Mouse (Mus musculus) C2C12 (cell line): ENCODE measurements around the gene Ncam2. TPM values are rescaled to one million over a fixed set of nuclear protein-coding genes. Genes with fewer than 3 reads are reported as not detected.

ENCODE experiments used
- H3K27me3 ChIP-seq: one replicate; pipeline ENCODE4 v1.6.1; 2011; ENCODE audit not compliant: control insufficient read depth, insufficient read depth, insufficient read length
- H3K36me3 ChIP-seq: one replicate; pipeline ENCODE4 v1.6.1; 2011; ENCODE audit not compliant: control insufficient read depth, insufficient read depth
- H3K4me3 ChIP-seq: one replicate; pipeline ENCODE4 v1.5.1; 2011; ENCODE audit warnings: mild to moderate bottlenecking, control low read depth; ENCODE audit not compliant: poor library complexity, insufficient read depth, severe bottlenecking
- H3K79me2 ChIP-seq: one replicate; pipeline ENCODE4 v1.6.1; 2011; ENCODE audit not compliant: control insufficient read depth, insufficient read depth
- H3K79me3 ChIP-seq: one replicate; pipeline ENCODE4 v1.6.1; 2011; ENCODE audit warnings: low read depth, control low read depth
- H3ac ChIP-seq: one replicate; pipeline ENCODE3; 2011; ENCODE audit warnings: low read depth; ENCODE audit not compliant: control insufficient read depth, insufficient read length
- CEBPB ChIP-seq: IDR thresholded peaks from one replicate; pipeline ENCODE4 v1.6.1; 2011; ENCODE audit warnings: low read depth, mild to moderate bottlenecking, control low read depth, moderate library complexity
- CTCF ChIP-seq: IDR thresholded peaks from one replicate; pipeline ENCODE4 v1.5.1; 2011; ENCODE audit not compliant: control insufficient read depth, insufficient read depth, insufficient read length
- FOSL1 ChIP-seq: IDR thresholded peaks from one replicate; pipeline ENCODE4 v1.8.0; 2011; ENCODE audit warnings: mild to moderate bottlenecking, low read length; ENCODE audit not compliant: poor library complexity, insufficient read depth, severe bottlenecking
- MAX ChIP-seq: IDR thresholded peaks from one replicate; pipeline ENCODE4 v1.6.1; 2011; ENCODE audit warnings: mild to moderate bottlenecking, control low read depth
- MYOD1 ChIP-seq: IDR thresholded peaks from one replicate; pipeline ENCODE4 v1.6.1; 2011; ENCODE audit warnings: low read depth; ENCODE audit not compliant: control insufficient read depth, insufficient read length
- MYOG ChIP-seq: IDR thresholded peaks from one replicate; pipeline ENCODE4 v1.6.1; 2011; ENCODE audit not compliant: control insufficient read depth, insufficient read length; ENCODE audit errors: extremely low read depth
- USF1 ChIP-seq: IDR thresholded peaks from one replicate; pipeline ENCODE4 v1.6.1; 2011; ENCODE audit warnings: low read depth, mild to moderate bottlenecking, control low read depth, moderate library complexity
- polyA plus RNA-seq: library from polyadenylated mRNA; unstranded; fragments of >200 nt; fragmentation: generic; extraction: Trizol; gene quantifications from one replicate; pipeline ENCODE4 v1.2.1, GENCODE M21; 2012; ENCODE audit warnings: missing spikeins

The Ncam2 gene
- polyA plus RNA-seq, 1 experiment, result not detected

DNA sequence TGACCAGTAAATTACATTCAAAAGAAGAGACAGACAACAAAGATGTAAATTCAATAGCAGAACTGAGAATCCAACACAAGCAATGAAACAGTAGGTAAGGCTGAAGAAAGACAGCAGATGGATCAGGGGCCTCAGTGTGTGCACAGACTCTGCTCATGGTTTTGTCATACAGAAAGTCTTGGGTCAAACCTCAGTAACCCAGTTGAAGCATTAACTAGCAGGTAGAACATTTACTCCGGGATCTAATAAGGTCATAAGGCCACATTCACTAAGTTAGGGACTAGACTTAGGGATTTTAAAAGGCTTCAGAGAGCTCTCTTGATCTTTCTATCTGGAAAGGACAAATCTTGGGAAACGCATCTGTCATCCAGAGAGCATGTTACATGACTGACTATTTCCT is 8.9 kb upstream of the Ncam2 start:
- Histone ChIP-seq H3ac (no peak overlapping the region), H3K79me2 (no peaks in the 10 kb centered on the region), H3K27me3 (no peaks in the 10 kb centered on the region), H3K4me3 (no peak overlapping the region), H3K36me3 (no peaks in the 10 kb centered on the region), H3K79me3 (no peaks in the 10 kb centered on the region)
- TF ChIP-seq MYOD1 (no peak), FOSL1 (no peak), CEBPB (no peak), CTCF (no peak), USF1 (no peak)

DNA sequence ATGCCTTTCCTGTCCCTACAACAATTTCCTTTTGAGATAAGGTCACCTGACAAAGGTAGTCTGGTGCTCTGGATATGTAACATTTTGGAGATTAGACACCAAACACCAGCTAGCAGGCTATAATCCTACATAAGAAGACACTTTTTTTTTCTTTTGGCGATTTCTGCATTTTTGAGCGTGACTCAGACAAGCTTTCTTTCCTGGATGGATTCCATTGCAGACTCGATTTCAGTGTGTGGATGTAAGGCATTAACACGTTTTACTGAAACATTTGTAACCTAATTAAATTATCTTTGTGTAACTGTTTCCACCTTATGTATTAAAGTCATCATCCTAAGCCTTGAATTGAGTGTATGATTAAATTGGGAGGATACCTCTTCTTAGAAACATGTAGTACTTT is 7.9 kb upstream of the Ncam2 start:
- TF ChIP-seq CTCF, result no peak
- no peak for TF ChIP-seq MYOD1
- no peak for TF ChIP-seq MAX
- no peak for TF ChIP-seq CEBPB
- no peak for TF ChIP-seq USF1
- TF ChIP-seq FOSL1, result no peak
- TF ChIP-seq MYOG, result no peak
- Histone ChIP-seq H3ac (no peak overlapping the region), H3K79me2 (no peaks in the 10 kb centered on the region), H3K27me3 (no peaks in the 10 kb centered on the region), H3K4me3 (no peak overlapping the region), H3K36me3 (no peaks in the 10 kb centered on the region), H3K79me3 (no peaks in the 10 kb centered on the region)

DNA sequence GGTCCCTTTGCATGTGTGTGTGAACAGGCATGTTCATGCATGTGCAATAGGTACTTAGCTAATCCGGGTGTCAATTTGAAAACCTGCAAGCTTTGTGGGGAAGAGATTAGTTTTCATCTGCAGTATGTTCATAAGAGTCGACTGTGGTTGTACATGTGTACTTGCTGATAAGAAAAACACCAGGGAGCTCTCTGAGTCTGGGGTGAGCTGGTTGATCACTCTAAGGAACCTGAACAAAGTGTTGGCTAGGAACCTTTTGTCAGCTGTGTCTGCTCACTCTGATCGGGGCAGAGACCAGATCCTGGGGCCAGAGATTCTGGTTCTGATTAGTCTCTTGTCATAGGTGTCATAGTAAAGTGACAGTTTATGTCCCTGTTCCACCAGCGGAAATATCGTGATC is 1.0 kb upstream of the Ncam2 start:
- no peak for TF ChIP-seq CEBPB
- no peak for TF ChIP-seq MYOD1
- no peak for TF ChIP-seq MYOG
- TF ChIP-seq MAX, result no peak
- TF ChIP-seq USF1, result no peak
- TF ChIP-seq FOSL1, result no peak
- no peak for TF ChIP-seq CTCF
- Histone ChIP-seq H3K4me3 (no peak overlapping the region), H3K27me3 (no peaks in the 10 kb centered on the region), H3K79me3 (no peaks in the 10 kb centered on the region), H3K36me3 (no peaks in the 10 kb centered on the region), H3K79me2 (no peaks in the 10 kb centered on the region), H3ac (no peak overlapping the region)

DNA sequence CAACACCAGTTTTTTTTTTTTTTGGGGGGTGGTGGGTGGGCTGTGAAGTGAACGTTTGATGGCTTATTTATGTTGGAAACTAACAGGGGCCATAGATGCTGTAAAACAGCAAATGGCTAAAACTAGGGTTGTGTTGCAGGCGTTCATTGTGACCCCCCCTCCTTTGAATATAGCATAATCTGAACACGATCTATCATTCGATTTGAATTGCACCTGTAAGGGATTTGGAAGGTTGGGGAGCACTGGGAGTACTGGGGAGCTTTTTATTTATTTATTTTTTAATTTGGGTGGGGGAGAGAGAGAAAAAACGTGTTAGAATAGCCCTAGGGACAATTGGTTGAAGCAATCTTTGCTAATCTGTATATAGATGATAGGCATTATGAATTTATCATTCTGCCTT is 974 bp downstream of the Ncam2 start:
- H3K79me2 ChIP-seq, result no peaks in the 10 kb centered on the region
- no peaks in the 10 kb centered on the region for H3K27me3 ChIP-seq
- H3ac ChIP-seq, result no peak overlapping the region
- H3K36me3 ChIP-seq, result no peaks in the 10 kb centered on the region
- no peak for TF ChIP-seq MYOG
- H3K4me3 ChIP-seq, result no peak overlapping the region
- H3K79me3 ChIP-seq, result no peaks in the 10 kb centered on the region

DNA sequence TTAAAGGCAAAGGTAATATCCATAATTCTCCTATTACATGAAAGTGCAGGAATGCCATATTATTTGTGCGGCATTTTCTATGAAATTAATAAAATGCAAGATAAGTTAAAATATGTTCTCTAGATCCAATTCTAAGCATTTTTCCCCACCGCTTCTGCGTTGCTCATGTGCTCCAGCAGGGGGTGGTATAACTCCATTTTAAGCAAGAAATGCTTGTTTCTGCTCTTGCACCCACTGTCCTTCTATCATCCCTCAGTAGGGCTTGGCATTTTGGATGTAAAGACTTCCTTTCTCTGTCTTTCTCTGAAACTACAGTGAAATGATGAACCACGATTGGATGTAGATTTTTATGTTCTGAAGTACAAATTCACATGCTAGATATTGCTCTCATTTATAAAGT is 1.5 kb downstream of the Ncam2 start:
- H3K79me2 ChIP-seq, result no peaks in the 10 kb centered on the region
- no peaks in the 10 kb centered on the region for H3K27me3 ChIP-seq
- TF ChIP-seq MYOG, result no peak
- TF ChIP-seq USF1, result no peak
- peak; percentile 21 for TF ChIP-seq CTCF
- TF ChIP-seq CEBPB, result no peak
- TF ChIP-seq MYOD1, result no peak
- no peak for TF ChIP-seq MAX
- TF ChIP-seq FOSL1, result no peak
- no peak overlapping the region for H3ac ChIP-seq
- H3K79me3 ChIP-seq, result no peaks in the 10 kb centered on the region
- H3K4me3 ChIP-seq, result no peak overlapping the region
- H3K36me3 ChIP-seq, result no peaks in the 10 kb centered on the region

DNA sequence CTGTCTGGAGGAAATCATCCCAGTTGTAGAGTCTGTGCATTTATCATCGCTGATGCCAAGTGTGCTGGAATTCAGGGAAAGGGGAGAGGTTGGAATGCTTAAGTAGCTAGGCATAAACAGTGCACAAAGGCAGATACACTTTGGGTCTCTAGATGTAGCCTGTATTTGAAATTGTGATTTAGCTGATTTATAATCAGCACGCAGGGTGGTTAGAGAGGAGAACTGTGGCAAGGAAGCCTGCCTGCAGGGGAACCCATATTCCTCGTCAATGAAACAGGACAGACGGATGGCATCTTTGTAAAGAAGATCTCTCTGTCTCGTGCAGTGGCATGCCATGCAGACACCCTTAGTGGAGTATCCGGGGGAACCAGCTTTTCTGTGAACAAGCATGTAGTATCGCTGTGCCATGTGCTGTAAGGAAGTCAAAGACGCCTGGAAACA is 2.2 kb downstream of the Ncam2 start:
- TF ChIP-seq CEBPB (no peak), FOSL1 (no peak), MYOG (no peak), MAX (no peak), MYOD1 (no peak), CTCF (no peak), USF1 (no peak)
- Histone ChIP-seq H3K4me3 (no peak overlapping the region), H3ac (no peak overlapping the region), H3K36me3 (no peaks in the 10 kb centered on the region), H3K79me2 (no peaks in the 10 kb centered on the region), H3K27me3 (no peaks in the 10 kb centered on the region), H3K79me3 (no peaks in the 10 kb centered on the region)
